Mouse (Mus musculus): Measurements from ENCODE around the gene Iffo1. TPM values are rescaled to one million over a fixed set of nuclear protein-coding genes. Genes with fewer than 3 reads are reported as not detected.

Iffo1 gene
- polyA plus RNA-seq, 1 experiment, result 18.4 TPM

- TF ChIP-seq FOSL1 (IDR thresholded peaks at IDR 0.05; ENCODE audit: insufficient read depth, low read length, poor library complexity, severe bottlenecking) (no peak), CTCF (IDR thresholded peaks at IDR 0.05; ENCODE audit: control insufficient read depth, insufficient read depth, insufficient read length) (no peak), MAX (IDR thresholded peaks at IDR 0.05) (no peak), MYOG (IDR thresholded peaks at IDR 0.05; ENCODE audit: control insufficient read depth, extremely low read depth, insufficient read length) (no peak), CEBPB (IDR thresholded peaks at IDR 0.05; ENCODE audit: low read depth) (no peak), USF1 (IDR thresholded peaks at IDR 0.05; ENCODE audit: low read depth) (no peak), MYOD1 (IDR thresholded peaks at IDR 0.05; ENCODE audit: control insufficient read depth, insufficient read length, low read depth) (no peak)
- H3ac ChIP-seq (ENCODE audit: control insufficient read depth, insufficient read length, low read depth), result peak overlapping the region; percentile 42
- H3K79me2 ChIP-seq (ENCODE audit: control insufficient read depth, insufficient read depth), result peaks cover 44% of the 10 kb centered on the region
- H3K27me3 ChIP-seq (ENCODE audit: control insufficient read depth, insufficient read depth, insufficient read length), result no peaks in the 10 kb centered on the region
- peaks cover 72% of the 10 kb centered on the region for H3K36me3 ChIP-seq (ENCODE audit: control insufficient read depth, insufficient read depth)
- H3K79me3 ChIP-seq (ENCODE audit: low read depth), result peaks cover 26% of the 10 kb centered on the region
- H3K4me3 ChIP-seq (ENCODE audit: insufficient read depth, poor library complexity, severe bottlenecking), result peak overlapping the region; percentile 98
These were observed 22.0 kb downstream of the Iffo1 start for GRCm38 (mm10) chr6:125166861-125167650.

- TF ChIP-seq CTCF (IDR thresholded peaks at IDR 0.05; ENCODE audit: control insufficient read depth, insufficient read depth, insufficient read length) (no peak), USF1 (IDR thresholded peaks at IDR 0.05; ENCODE audit: low read depth) (no peak), MYOD1 (IDR thresholded peaks at IDR 0.05; ENCODE audit: control insufficient read depth, insufficient read length, low read depth) (no peak), CEBPB (IDR thresholded peaks at IDR 0.05; ENCODE audit: low read depth) (no peak), MYOG (IDR thresholded peaks at IDR 0.05; ENCODE audit: control insufficient read depth, extremely low read depth, insufficient read length) (no peak), FOSL1 (IDR thresholded peaks at IDR 0.05; ENCODE audit: insufficient read depth, low read length, poor library complexity, severe bottlenecking) (no peak), MAX (IDR thresholded peaks at IDR 0.05) (no peak)
- peaks cover 72% of the 10 kb centered on the region for H3K36me3 ChIP-seq (ENCODE audit: control insufficient read depth, insufficient read depth)
These were observed 23.0 kb downstream of the Iffo1 start for GRCm38 (mm10) chr6:125168086-125168485.

GRCm38 (mm10) chr6:125170194-125170593, 25.2 kb downstream of the Iffo1 start:
- Histone ChIP-seq H3ac (ENCODE audit: control insufficient read depth, insufficient read length, low read depth) (no peak overlapping the region), H3K36me3 (ENCODE audit: control insufficient read depth, insufficient read depth) (peaks cover 69% of the 10 kb centered on the region), H3K4me3 (ENCODE audit: insufficient read depth, poor library complexity, severe bottlenecking) (no peak overlapping the region), H3K79me3 (ENCODE audit: low read depth) (peaks cover 1% of the 10 kb centered on the region), H3K27me3 (ENCODE audit: control insufficient read depth, insufficient read depth, insufficient read length) (no peaks in the 10 kb centered on the region), H3K79me2 (ENCODE audit: control insufficient read depth, insufficient read depth) (peaks cover 14% of the 10 kb centered on the region)
- TF ChIP-seq MYOG (IDR thresholded peaks at IDR 0.05; ENCODE audit: control insufficient read depth, extremely low read depth, insufficient read length) (no peak), MAX (IDR thresholded peaks at IDR 0.05) (no peak), USF1 (IDR thresholded peaks at IDR 0.05; ENCODE audit: low read depth) (no peak), FOSL1 (IDR thresholded peaks at IDR 0.05; ENCODE audit: insufficient read depth, low read length, poor library complexity, severe bottlenecking) (no peak), CTCF (IDR thresholded peaks at IDR 0.05; ENCODE audit: control insufficient read depth, insufficient read depth, insufficient read length) (no peak), CEBPB (IDR thresholded peaks at IDR 0.05; ENCODE audit: low read depth) (no peak), MYOD1 (IDR thresholded peaks at IDR 0.05; ENCODE audit: control insufficient read depth, insufficient read length, low read depth) (no peak)

More at GRCm38 (mm10) chr6:125168086-125168485, 23.0 kb downstream of the Iffo1 start:
- Histone ChIP-seq H3ac (ENCODE audit: control insufficient read depth, insufficient read length, low read depth) (no peak overlapping the region), H3K4me3 (ENCODE audit: insufficient read depth, poor library complexity, severe bottlenecking) (no peak overlapping the region), H3K79me2 (ENCODE audit: control insufficient read depth, insufficient read depth) (peaks cover 35% of the 10 kb centered on the region), H3K79me3 (ENCODE audit: low read depth) (peaks cover 21% of the 10 kb centered on the region), H3K27me3 (ENCODE audit: control insufficient read depth, insufficient read depth, insufficient read length) (no peaks in the 10 kb centered on the region)

GRCm38 (mm10) chr6:125172474-125172873, 27.4 kb downstream of the Iffo1 start:
- Histone ChIP-seq H3ac (ENCODE audit: control insufficient read depth, insufficient read length, low read depth) (no peak overlapping the region), H3K36me3 (ENCODE audit: control insufficient read depth, insufficient read depth) (peaks cover 84% of the 10 kb centered on the region), H3K4me3 (ENCODE audit: insufficient read depth, poor library complexity, severe bottlenecking) (no peak overlapping the region), H3K27me3 (ENCODE audit: control insufficient read depth, insufficient read depth, insufficient read length) (no peaks in the 10 kb centered on the region), H3K79me3 (ENCODE audit: low read depth) (no peaks in the 10 kb centered on the region), H3K79me2 (ENCODE audit: control insufficient read depth, insufficient read depth) (no peaks in the 10 kb centered on the region)
- TF ChIP-seq CTCF (IDR thresholded peaks at IDR 0.05; ENCODE audit: control insufficient read depth, insufficient read depth, insufficient read length), result no peak
- TF ChIP-seq USF1 (IDR thresholded peaks at IDR 0.05; ENCODE audit: low read depth), result no peak
- TF ChIP-seq MYOD1 (IDR thresholded peaks at IDR 0.05; ENCODE audit: control insufficient read depth, insufficient read length, low read depth), result no peak
- TF ChIP-seq FOSL1 (IDR thresholded peaks at IDR 0.05; ENCODE audit: insufficient read depth, low read length, poor library complexity, severe bottlenecking), result no peak
- TF ChIP-seq MAX (IDR thresholded peaks at IDR 0.05), result no peak

DNA sequence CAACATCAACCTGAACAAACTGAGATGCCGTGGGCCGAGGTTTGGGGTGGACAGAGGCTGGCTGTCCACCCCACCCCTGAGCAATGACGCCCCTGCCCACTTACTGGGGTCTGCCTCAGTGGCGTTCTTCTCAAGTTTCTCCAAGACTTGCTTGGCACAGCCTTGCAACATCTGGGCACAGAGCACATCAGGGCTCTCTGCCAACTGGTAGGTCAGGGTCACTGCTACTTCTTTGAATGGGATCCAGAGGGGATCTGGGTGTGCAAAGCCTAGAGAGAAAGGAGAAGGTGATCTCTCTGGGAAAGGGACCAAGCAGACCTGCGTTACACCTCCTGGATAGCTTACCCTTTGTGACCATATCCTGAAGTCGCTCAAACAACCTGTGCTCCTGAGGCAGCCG, 28.2 kb downstream of the Iffo1 start:
- TF ChIP-seq FOSL1 (IDR thresholded peaks at IDR 0.05; ENCODE audit: insufficient read depth, low read length, poor library complexity, severe bottlenecking) (no peak), USF1 (IDR thresholded peaks at IDR 0.05; ENCODE audit: low read depth) (no peak), MYOD1 (IDR thresholded peaks at IDR 0.05; ENCODE audit: control insufficient read depth, insufficient read length, low read depth) (no peak), CEBPB (IDR thresholded peaks at IDR 0.05; ENCODE audit: low read depth) (no peak), CTCF (IDR thresholded peaks at IDR 0.05; ENCODE audit: control insufficient read depth, insufficient read depth, insufficient read length) (no peak), MAX (IDR thresholded peaks at IDR 0.05) (no peak), MYOG (IDR thresholded peaks at IDR 0.05; ENCODE audit: control insufficient read depth, extremely low read depth, insufficient read length) (no peak)
- peaks cover 84% of the 10 kb centered on the region for H3K36me3 ChIP-seq (ENCODE audit: control insufficient read depth, insufficient read depth)
- no peak overlapping the region for H3K4me3 ChIP-seq (ENCODE audit: insufficient read depth, poor library complexity, severe bottlenecking)
- H3K27me3 ChIP-seq (ENCODE audit: control insufficient read depth, insufficient read depth, insufficient read length), result no peaks in the 10 kb centered on the region
- H3K79me3 ChIP-seq (ENCODE audit: low read depth), result no peaks in the 10 kb centered on the region
- H3K79me2 ChIP-seq (ENCODE audit: control insufficient read depth, insufficient read depth), result no peaks in the 10 kb centered on the region
- no peak overlapping the region for H3ac ChIP-seq (ENCODE audit: control insufficient read depth, insufficient read length, low read depth)
